Mouse (Mus musculus): ENCODE data around the gene Trim67.
A peak's percentile ranks its signal among the peaks of the same experiment; 100 is the strongest.
"Not testable (repeated sequence)": the region's sequence is repeated elsewhere in the genome, so short reads cannot be mapped to it uniquely, and the experiment has no call there.

Trim67 gene

DNA sequence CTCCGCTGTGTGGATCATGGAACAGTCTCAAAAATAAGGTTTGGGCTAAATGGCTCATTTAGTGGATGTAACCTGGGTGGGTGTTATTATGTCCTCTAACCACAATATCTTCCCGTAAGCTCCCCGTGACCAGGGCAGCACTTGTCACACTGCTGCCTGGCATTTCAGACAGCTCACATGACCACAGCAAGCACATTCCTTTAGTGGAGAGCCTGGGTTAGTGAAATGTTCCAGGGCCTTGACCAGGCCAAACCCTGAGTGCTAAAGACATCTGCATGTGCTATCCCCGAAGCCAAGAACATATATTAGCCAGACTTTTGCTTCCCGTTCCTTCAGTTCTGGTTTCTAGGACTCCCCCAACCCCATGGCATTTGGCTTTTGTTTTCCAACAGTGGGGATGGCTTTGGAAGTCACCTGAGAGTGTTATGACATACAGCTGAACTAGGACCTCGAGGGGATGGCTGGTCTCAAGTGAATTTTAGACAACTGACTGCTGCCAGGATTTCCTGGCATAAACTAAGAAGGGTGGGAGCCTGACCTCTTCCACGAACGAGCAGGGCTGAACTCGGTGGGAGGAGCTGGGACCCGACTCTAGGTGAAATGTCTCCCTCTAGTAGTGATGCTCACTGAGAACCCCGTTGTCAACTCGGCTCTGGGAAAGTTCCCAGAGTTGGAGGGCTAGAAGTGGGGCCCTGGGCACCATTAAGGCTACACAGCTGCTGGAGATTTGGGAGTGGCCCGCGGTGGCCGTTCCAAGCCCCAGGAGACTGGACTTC lies 40.7 kb downstream of the Trim67 start:
- Histone ChIP-seq H3K27me3 (ENCODE audit: control insufficient read depth, insufficient read depth, low read length, poor library complexity, severe bottlenecking) (no peaks in the 10 kb centered on the region), H3K36me3 (ENCODE audit: control insufficient read depth, insufficient read depth, low read length, poor library complexity, severe bottlenecking) (no peaks in the 10 kb centered on the region)
- no peak for DNase-seq (ENCODE audit: low read depth, low spot score)

DNA sequence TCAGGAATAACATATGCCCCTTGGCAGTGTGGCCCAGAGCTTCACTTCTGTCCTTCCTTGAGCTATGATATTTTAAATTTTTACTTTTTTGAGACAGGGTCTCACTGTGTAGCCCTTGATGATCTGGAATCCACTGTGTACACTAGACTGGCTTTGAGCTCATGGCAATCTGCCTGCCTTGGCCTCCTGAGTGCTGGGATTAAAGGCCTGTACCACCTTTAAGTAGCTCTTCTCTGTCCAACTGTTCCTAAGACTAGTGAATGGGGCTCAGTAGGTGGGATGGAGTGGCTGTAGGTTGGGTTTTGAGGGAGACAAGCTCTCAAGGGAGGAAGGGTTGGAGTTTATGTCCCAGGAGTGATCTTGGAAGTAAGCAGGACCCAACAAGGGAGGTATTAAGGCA lies 43.0 kb downstream of the Trim67 start:
- no peaks in the 10 kb centered on the region for H3K27me3 ChIP-seq (ENCODE audit: control insufficient read depth, insufficient read depth, low read length, poor library complexity, severe bottlenecking)
- peaks cover 2% of the 10 kb centered on the region; the same call in 1 of the 2 replicates for H3K36me3 ChIP-seq (ENCODE audit: control insufficient read depth, insufficient read depth, low read length, poor library complexity, severe bottlenecking)
- no peak for DNase-seq (ENCODE audit: low read depth, low spot score)

- DNase-seq (ENCODE audit: low read depth, low spot score) = no peak
- H3K27me3 ChIP-seq (ENCODE audit: control insufficient read depth, insufficient read depth, low read length, poor library complexity, severe bottlenecking) = no peaks in the 10 kb centered on the region
- peaks cover 3% of the 10 kb centered on the region; the same call in 1 of the 2 replicates for H3K36me3 ChIP-seq (ENCODE audit: control insufficient read depth, insufficient read depth, low read length, poor library complexity, severe bottlenecking)
Measured at GRCm38 (mm10) chr8:124836273-124836672, 43.4 kb downstream of the Trim67 start.

GRCm38 (mm10) chr8:124836907-124837306 lies 44.0 kb downstream of the Trim67 start:
- DNase-seq (ENCODE audit: low read depth, low spot score) = peak; percentile 53

DNA sequence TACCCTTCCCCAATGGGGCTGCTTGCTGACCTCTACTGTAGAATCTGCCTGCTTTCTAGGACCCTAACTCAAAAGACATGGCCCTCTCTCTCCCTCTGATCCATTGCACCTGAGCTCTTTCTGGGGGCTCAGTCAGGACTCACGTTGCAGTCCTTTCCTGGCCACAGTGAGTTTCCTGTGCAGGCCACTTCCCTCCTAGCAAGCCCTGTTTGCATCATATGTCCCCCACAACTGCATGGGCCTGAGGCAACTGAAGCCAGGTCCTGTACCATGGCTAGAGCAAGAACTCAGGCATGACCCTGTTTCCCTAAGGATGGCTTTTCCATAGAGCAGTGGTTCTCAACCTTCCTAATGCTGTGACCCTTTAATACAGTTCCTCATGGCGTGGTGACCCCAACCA lies 45.1 kb downstream of the Trim67 start:
- H3K27me3 ChIP-seq (ENCODE audit: control insufficient read depth, insufficient read depth, low read length, poor library complexity, severe bottlenecking) = no peaks in the 10 kb centered on the region
- DNase-seq (ENCODE audit: low read depth, low spot score) = no peak
- H3K36me3 ChIP-seq (ENCODE audit: control insufficient read depth, insufficient read depth, low read length, poor library complexity, severe bottlenecking) = peaks cover 6% of the 10 kb centered on the region; the same call in 1 of the 2 replicates

More at GRCm38 (mm10) chr8:124836907-124837306, 44.0 kb downstream of the Trim67 start:
- H3K27me3 ChIP-seq (ENCODE audit: control insufficient read depth, insufficient read depth, low read length, poor library complexity, severe bottlenecking) = no peaks in the 10 kb centered on the region
- peaks cover 4% of the 10 kb centered on the region; the same call in 1 of the 2 replicates for H3K36me3 ChIP-seq (ENCODE audit: control insufficient read depth, insufficient read depth, low read length, poor library complexity, severe bottlenecking)

- Histone ChIP-seq H3K27me3 (ENCODE audit: control insufficient read depth, insufficient read depth, low read length, poor library complexity, severe bottlenecking) (no peaks in the 10 kb centered on the region), H3K36me3 (ENCODE audit: control insufficient read depth, insufficient read depth, low read length, poor library complexity, severe bottlenecking) (peaks cover 6% of the 10 kb centered on the region; the same call in 1 of the 2 replicates)
- DNase-seq (ENCODE audit: low read depth, low spot score) = no peak
Measured at GRCm38 (mm10) chr8:124839371-124839770, 46.5 kb downstream of the Trim67 start.

- Histone ChIP-seq H3K36me3 (ENCODE audit: control insufficient read depth, insufficient read depth, low read length, poor library complexity, severe bottlenecking) (peaks cover 6% of the 10 kb centered on the region; the same call in 1 of the 2 replicates), H3K27me3 (ENCODE audit: control insufficient read depth, insufficient read depth, low read length, poor library complexity, severe bottlenecking) (no peaks in the 10 kb centered on the region)
- DNase-seq (ENCODE audit: low read depth, low spot score) = no peak
Measured at GRCm38 (mm10) chr8:124840900-124841299, 48.0 kb downstream of the Trim67 start.

- Histone ChIP-seq H3K36me3 (ENCODE audit: control insufficient read depth, insufficient read depth, low read length, poor library complexity, severe bottlenecking) (peaks cover 6% of the 10 kb centered on the region; the same call in 1 of the 2 replicates), H3K27me3 (ENCODE audit: control insufficient read depth, insufficient read depth, low read length, poor library complexity, severe bottlenecking) (no peaks in the 10 kb centered on the region)
- DNase-seq (ENCODE audit: low read depth, low spot score) = no peak
Measured at GRCm38 (mm10) chr8:124841775-124842174, 48.9 kb downstream of the Trim67 start.

DNA sequence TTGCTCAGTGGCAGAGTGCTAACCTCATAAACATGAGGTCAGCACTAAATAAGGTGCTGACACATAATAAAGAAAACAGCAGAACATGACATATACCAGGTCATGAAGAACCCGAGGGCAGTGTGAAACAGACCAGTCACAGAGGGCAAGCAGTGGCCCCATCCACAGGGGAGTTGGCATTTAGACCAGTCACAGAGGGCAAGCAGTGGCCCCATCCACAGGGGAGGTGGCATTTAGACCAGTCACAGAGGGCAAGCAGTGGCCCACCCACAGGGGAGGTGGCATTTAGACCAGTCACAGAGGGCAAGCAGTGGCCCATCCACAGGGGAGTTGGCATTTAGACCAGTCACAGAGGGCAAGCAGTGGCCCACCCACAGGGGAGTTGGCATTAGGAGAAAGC lies 50.0 kb downstream of the Trim67 start:
- DNase-seq (ENCODE audit: low read depth, low spot score); H3K36me3 ChIP-seq (ENCODE audit: control insufficient read depth, insufficient read depth, low read length, poor library complexity, severe bottlenecking); H3K27me3 ChIP-seq (ENCODE audit: control insufficient read depth, insufficient read depth, low read length, poor library complexity, severe bottlenecking): not testable (repeated sequence)

GRCm38 (mm10) chr8:124845131-124845530 lies 52.2 kb downstream of the Trim67 start:
- DNase-seq (ENCODE audit: low read depth, low spot score) = no peak
- peaks cover 6% of the 10 kb centered on the region; the same call in 1 of the 2 replicates for H3K36me3 ChIP-seq (ENCODE audit: control insufficient read depth, insufficient read depth, low read length, poor library complexity, severe bottlenecking)
- no peaks in the 10 kb centered on the region for H3K27me3 ChIP-seq (ENCODE audit: control insufficient read depth, insufficient read depth, low read length, poor library complexity, severe bottlenecking)

DNA sequence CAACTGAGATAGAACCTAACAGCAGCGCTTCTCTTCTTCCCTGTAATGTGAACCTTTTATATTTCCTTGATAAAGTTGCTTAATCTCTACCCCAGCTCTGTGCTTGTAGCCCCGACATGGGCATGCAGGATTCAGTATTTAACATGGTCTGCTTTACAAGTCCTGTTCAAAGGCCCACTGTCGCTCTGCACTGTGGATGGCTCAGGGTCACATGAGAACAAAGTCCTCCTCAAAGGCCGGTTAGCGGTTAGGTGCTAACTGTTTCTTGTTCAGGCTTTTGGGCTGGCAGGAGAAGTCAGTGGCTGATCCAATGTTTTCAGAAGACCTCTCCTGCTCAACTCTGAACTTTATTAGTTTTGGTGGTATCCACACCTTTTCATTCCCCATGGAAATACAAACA lies 52.7 kb downstream of the Trim67 start:
- no peak for DNase-seq (ENCODE audit: low read depth, low spot score)
- H3K36me3 ChIP-seq (ENCODE audit: control insufficient read depth, insufficient read depth, low read length, poor library complexity, severe bottlenecking) = peaks cover 6% of the 10 kb centered on the region; the same call in 1 of the 2 replicates
- no peaks in the 10 kb centered on the region for H3K27me3 ChIP-seq (ENCODE audit: control insufficient read depth, insufficient read depth, low read length, poor library complexity, severe bottlenecking)

DNA sequence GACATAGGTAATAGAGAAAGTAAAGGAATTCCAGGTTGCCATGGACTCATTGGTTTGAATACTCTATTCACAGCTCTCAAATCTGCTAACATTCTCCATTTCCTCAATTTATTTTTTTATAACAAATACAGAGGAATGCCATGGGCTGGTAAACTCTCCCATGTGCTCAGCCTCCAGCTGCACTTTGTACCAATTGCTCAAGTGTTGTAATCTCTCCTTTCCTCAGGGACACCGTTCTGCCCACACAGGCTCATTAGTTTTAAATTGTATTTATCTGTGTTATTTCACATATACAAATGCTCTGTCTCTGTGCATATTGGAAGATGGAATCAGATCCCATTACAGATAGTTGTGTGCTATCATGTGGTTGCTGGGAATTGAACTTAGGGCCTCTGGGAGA lies 60.6 kb downstream of the Trim67 start:
- H3K27me3 ChIP-seq (ENCODE audit: control insufficient read depth, insufficient read depth, low read length, poor library complexity, severe bottlenecking) = no peaks in the 10 kb centered on the region
- DNase-seq (ENCODE audit: low read depth, low spot score) = no peak
- H3K36me3 ChIP-seq (ENCODE audit: control insufficient read depth, insufficient read depth, low read length, poor library complexity, severe bottlenecking) = peaks cover 12% of the 10 kb centered on the region

- Histone ChIP-seq H3K36me3 (ENCODE audit: control insufficient read depth, insufficient read depth, low read length, poor library complexity, severe bottlenecking) (peaks cover 12% of the 10 kb centered on the region), H3K27me3 (ENCODE audit: control insufficient read depth, insufficient read depth, low read length, poor library complexity, severe bottlenecking) (no peaks in the 10 kb centered on the region)
- DNase-seq (ENCODE audit: low read depth, low spot score) = peak; percentile 60
Measured at GRCm38 (mm10) chr8:124859466-124859865, 66.6 kb downstream of the Trim67 start.

GRCm38 (mm10) chr8:124860188-124860587 lies 67.3 kb downstream of the Trim67 start:
- H3K27me3 ChIP-seq (ENCODE audit: control insufficient read depth, insufficient read depth, low read length, poor library complexity, severe bottlenecking) = no peaks in the 10 kb centered on the region
- DNase-seq (ENCODE audit: low read depth, low spot score) = no peak
- H3K36me3 ChIP-seq (ENCODE audit: control insufficient read depth, insufficient read depth, low read length, poor library complexity, severe bottlenecking) = peaks cover 9% of the 10 kb centered on the region

- Histone ChIP-seq H3K27me3 (ENCODE audit: control insufficient read depth, insufficient read depth, low read length, poor library complexity, severe bottlenecking) (no peaks in the 10 kb centered on the region), H3K36me3 (ENCODE audit: control insufficient read depth, insufficient read depth, low read length, poor library complexity, severe bottlenecking) (peaks cover 2% of the 10 kb centered on the region)
- DNase-seq (ENCODE audit: low read depth, low spot score) = peak; percentile 90
Measured at GRCm38 (mm10) chr8:124862321-124863162, 69.7 kb downstream of the Trim67 start, which contains the start of the genes Gnpat and 2810004N23Rik. TSS of gene Gnpat (plus strand) at chr8:124863033. TSS of gene 2810004N23Rik (minus strand) at chr8:124863120.
